Mouse (Mus musculus) gastrocnemius, postnatal 36 days (tissue): ENCODE data around the gene Npb. TPM values are rescaled to one million over a fixed set of nuclear protein-coding genes. Genes with fewer than 3 reads are reported as not detected.
A peak's percentile ranks its signal among the peaks of the same experiment; 100 is the strongest.
"Not testable (repeated sequence)": the region's sequence is repeated elsewhere in the genome, so short reads cannot be mapped to it uniquely, and the experiment has no call there.

Experiments
- DNase-seq, 2 experiments: peaks; one replicate each; pipeline ENCODE4 v3.0.0; 2022
- intact Hi-C: fragments of 180-260 bp; cut with DNase I; formaldehyde crosslinking; loops from one replicate; pipeline ENCODE4 v1.15.1; 2025
- long read RNA-seq, 2 experiments: library from polyadenylated mRNA; stranded (forward); transcript quantifications; one replicate each; pipeline ENCODE4 v2.0.0; 2021
- total RNA-seq, 2 experiments: library from RNA; stranded (reverse); gene quantifications; 2 replicates each; pipeline ENCODE4 v1.2.3; 2021

Npb gene
- not detected for total RNA-seq
- long read RNA-seq, experiment 1, result 0 reads
- long read RNA-seq, experiment 2, result 0 reads

GRCm38 (mm10) chr11:120608241-120609034 lies at the start of gene Npb:
TSS of gene Npb (plus strand) at chr11:120608477.
- intact Hi-C loops, result no loop called here
- no peak for DNase-seq

GRCm38 (mm10) chr11:120558843-120559242 lies 49.4 kb upstream of the Npb start:
- intact Hi-C loops, DNase-seq: not testable (repeated sequence)

- intact Hi-C loops, result no loop called here
- no peak for DNase-seq
These were observed 47.1 kb upstream of the Npb start for GRCm38 (mm10) chr11:120560952-120561728.

- DNase-seq, result no peak
- intact Hi-C loops, result no loop called here
These were observed 45.3 kb upstream of the Npb start for GRCm38 (mm10) chr11:120562949-120563348.

GRCm38 (mm10) chr11:120565114-120565513 lies 43.2 kb upstream of the Npb start:
- intact Hi-C loops, result no loop called here
- DNase-seq, result no peak

GRCm38 (mm10) chr11:120568324-120568723 lies 40.0 kb upstream of the Npb start:
- intact Hi-C loops, result no loop called here
- DNase-seq, result no peak

- intact Hi-C loops, result no loop called here
- no peak for DNase-seq
These were observed 37.2 kb upstream of the Npb start for GRCm38 (mm10) chr11:120571122-120571521.

- intact Hi-C loops, result no loop called here
- DNase-seq, result no peak
These were observed 36.4 kb upstream of the Npb start for GRCm38 (mm10) chr11:120571754-120572416.

- intact Hi-C loops, result no loop called here
- DNase-seq, result no peak
These were observed 35.9 kb upstream of the Npb start for GRCm38 (mm10) chr11:120572417-120572751.

GRCm38 (mm10) chr11:120572752-120573584 lies 35.3 kb upstream of the Npb start, which contains the start of gene P4hb:
TSS of gene P4hb (minus strand) at chr11:120573253.
- intact Hi-C loops, result no loop called here
- peak; percentile 99 to 100 for DNase-seq

- intact Hi-C loops, result loop anchor here (2.0 kb wide), 1 partner anchor 31 kb away; no protein-coding TSS in a partner anchor
- no peak for DNase-seq
These were observed 34.5 kb upstream of the Npb start for GRCm38 (mm10) chr11:120573585-120574277.

GRCm38 (mm10) chr11:120574278-120574600 lies 34.0 kb upstream of the Npb start:
- intact Hi-C loops, result loop anchor here (2.0 kb wide), 1 partner anchor 31 kb away; no protein-coding TSS in a partner anchor
- no peak for DNase-seq

- intact Hi-C loops, result loop anchor here (2.0 to 5.0 kb wide), 2 partner anchors 32 to 37 kb away; no protein-coding TSS in a partner anchor
- DNase-seq, result no peak
These were observed 33.2 kb upstream of the Npb start for GRCm38 (mm10) chr11:120575046-120575445.

- intact Hi-C loops, result loop anchor here (2.0 to 5.0 kb wide), 2 partner anchors 33 to 36 kb away; no protein-coding TSS in a partner anchor
- no peak for DNase-seq
These were observed 32.3 kb upstream of the Npb start for GRCm38 (mm10) chr11:120575940-120576339.

GRCm38 (mm10) chr11:120576365-120576981 lies 31.8 kb upstream of the Npb start:
- no peak for DNase-seq
- intact Hi-C loops, result loop anchor here (5.0 kb wide), 1 partner anchor 36 kb away; no protein-coding TSS in a partner anchor

- intact Hi-C loops, result loop anchor here (1.0 to 5.0 kb wide), 2 partner anchors 35 to 62 kb away; no protein-coding TSS in a partner anchor
- no peak for DNase-seq
These were observed 30.9 kb upstream of the Npb start for GRCm38 (mm10) chr11:120577211-120578023.

GRCm38 (mm10) chr11:120578024-120578693 lies 30.1 kb upstream of the Npb start:
- intact Hi-C loops, result loop anchor here (5.0 kb wide), 1 partner anchor 34 kb away; no protein-coding TSS in a partner anchor
- DNase-seq, result no peak
